Mouse (Mus musculus) cerebellum, adult 2 months (tissue): ENCODE data around the gene Snrpd3.

Experiments used
- CTCF ChIP-seq: fragments of 200-500 bp; IDR thresholded peaks from 2 replicates; pipeline ENCODE4 v1.5.1; 2011; ENCODE audit warnings: low read depth, mild to moderate bottlenecking, control low read depth, low read length, moderate library complexity, borderline replicate concordance; ENCODE audit not compliant: insufficient read depth
- POLR2A ChIP-seq: fragments of 200-500 bp; IDR thresholded peaks from 2 replicates; pipeline ENCODE4 v1.6.1; 2011; ENCODE audit warnings: low read length, control low read depth, borderline replicate concordance; ENCODE audit not compliant: insufficient read depth

DNA sequence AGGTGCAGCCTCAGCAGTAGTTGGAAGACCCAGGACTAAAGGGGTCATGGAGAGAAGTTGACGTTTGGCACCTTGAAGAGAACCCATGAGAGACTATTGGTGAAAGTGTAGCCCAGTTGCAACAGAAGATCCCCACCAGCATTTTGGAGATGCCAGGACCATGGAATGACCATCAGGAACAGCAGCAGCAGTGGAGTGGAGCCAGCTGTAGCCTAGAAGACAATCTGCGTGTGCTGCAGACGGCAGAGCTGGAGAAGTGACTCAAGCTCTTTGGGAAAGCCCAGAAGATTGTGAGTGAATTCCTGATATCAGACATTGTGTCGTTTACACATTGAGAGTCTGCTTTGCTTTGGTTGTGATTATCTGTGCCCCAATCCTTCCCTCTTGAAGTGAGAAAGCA is 35.6 kb upstream of the Snrpd3 start:
- TF ChIP-seq CTCF (no peak), POLR2A (no peak)
